Mouse (Mus musculus) MEL (cell line): ENCODE measurements around the gene Top3b. TPM values are rescaled to one million over a fixed set of nuclear protein-coding genes. Genes with fewer than 3 reads are reported as not detected.
"Not testable (repeated sequence)": the region's sequence is repeated elsewhere in the genome, so short reads cannot be mapped to it uniquely, and the experiment has no call there.

Source experiments
- DNase-seq: peaks from one replicate; pipeline ENCODE4 v3.0.0; 2011; ENCODE audit warnings: low read depth, low spot score
- H3K27ac ChIP-seq: 2 replicates; pipeline ENCODE4 v1.5.1; 2012; ENCODE audit warnings: low read depth, mild to moderate bottlenecking, control low read depth, low read length, moderate library complexity; ENCODE audit not compliant: control insufficient read depth
- H3K27me3 ChIP-seq, 2 experiments: fragments of 150-350 bp in 1 of 2; sonication (generic) in 1 of 2; 2 replicates each; pipeline ENCODE4 v1.6.1; 2012; ENCODE audit warnings: low read length in 2 of 2, mild to moderate bottlenecking in 2 of 2, improper control_type of control experiment in 1 of 2, moderate library complexity in 1 of 2; ENCODE audit not compliant: insufficient read depth in 2 of 2, control insufficient read depth in 1 of 2
- H3K36me3 ChIP-seq, 2 experiments: 2 replicates each; pipeline ENCODE4 v1.6.1; 2012 to 2014; ENCODE audit warnings: low read length in 2 of 2, improper control_type of control experiment in 1 of 2, inconsistent platforms in 1 of 2, mild to moderate bottlenecking in 1 of 2; ENCODE audit not compliant: insufficient read depth in 2 of 2, control insufficient read depth in 1 of 2
- H3K4me1 ChIP-seq, 2 experiments: fragments of 150-350 bp in 1 of 2; sonication (generic) in 1 of 2; 2 replicates each; pipeline ENCODE4 v1.6.1; 2012; ENCODE audit warnings: low read length in 2 of 2, improper control_type of control experiment in 1 of 2, mild to moderate bottlenecking in 1 of 2; ENCODE audit not compliant: insufficient read depth in 2 of 2, control insufficient read depth in 1 of 2
- H3K4me3 ChIP-seq, 2 experiments: fragments of 150-350 bp in 1 of 2; sonication (generic) in 1 of 2; 2 replicates each; pipeline ENCODE4 v1.5.1; 2012; ENCODE audit warnings: low read depth in 2 of 2, low read length in 2 of 2, mild to moderate bottlenecking in 2 of 2, moderate library complexity in 2 of 2, control low read depth in 1 of 2, improper control_type of control experiment in 1 of 2; ENCODE audit not compliant: control insufficient read depth in 1 of 2, insufficient read depth in 1 of 2
- H3K79me2 ChIP-seq: 2 replicates; pipeline ENCODE4 v1.6.1; 2012; ENCODE audit warnings: mild to moderate bottlenecking, low read length, moderate library complexity; ENCODE audit not compliant: control insufficient read depth, poor library complexity, insufficient read depth
- H3K9ac ChIP-seq: 2 replicates; pipeline ENCODE4 v1.6.1; 2012; ENCODE audit warnings: low read depth, mild to moderate bottlenecking, control low read depth, low read length, moderate library complexity; ENCODE audit not compliant: control insufficient read depth, poor library complexity, severe bottlenecking
- H3K9me3 ChIP-seq: fragments of 150-350 bp; sonication (generic); replicated peaks from 2 replicates; pipeline ENCODE4 v1.6.1; 2012; ENCODE audit warnings: mild to moderate bottlenecking, low read length, improper control_type of control experiment, moderate library complexity; ENCODE audit not compliant: insufficient read depth
- BHLHE40 ChIP-seq: IDR thresholded peaks from 2 replicates; pipeline ENCODE4 v1.6.1; 2012; ENCODE audit warnings: low read depth, mild to moderate bottlenecking, inconsistent platforms, low read length, improper control_type of control experiment, borderline replicate concordance
- E2F4 ChIP-seq: IDR thresholded peaks from 2 replicates; pipeline ENCODE4 v1.6.1; 2011; ENCODE audit warnings: low read depth, low read length, improper control_type of control experiment, borderline replicate concordance
- ELF1 ChIP-seq: IDR thresholded peaks from 2 replicates; pipeline ENCODE4 v1.6.1; 2014; ENCODE audit warnings: low read depth, mild to moderate bottlenecking, inconsistent platforms, low read length, improper control_type of control experiment, moderate library complexity
- ETS1 ChIP-seq: IDR thresholded peaks from 2 replicates; pipeline ENCODE4 v1.6.1; 2012; ENCODE audit warnings: low read depth, mild to moderate bottlenecking, inconsistent platforms, low read length, improper control_type of control experiment, moderate library complexity
- GABPA ChIP-seq: IDR thresholded peaks from 2 replicates; pipeline ENCODE4 v1.6.1; 2012; ENCODE audit warnings: low read depth, mild to moderate bottlenecking, inconsistent platforms, low read length, improper control_type of control experiment, moderate library complexity
- HCFC1 ChIP-seq: IDR thresholded peaks from 2 replicates; pipeline ENCODE4 v1.6.1; 2012; ENCODE audit warnings: low read depth, mild to moderate bottlenecking, inconsistent platforms, low read length, improper control_type of control experiment, moderate library complexity
- JUND ChIP-seq: IDR thresholded peaks from 2 replicates; pipeline ENCODE4 v1.6.1; 2011; ENCODE audit warnings: low read depth, mild to moderate bottlenecking, improper control_type of control experiment, low read length
- MAX ChIP-seq: IDR thresholded peaks from 2 replicates; pipeline ENCODE4 v1.6.1; 2011; ENCODE audit warnings: low read length, improper control_type of control experiment
- MEF2A ChIP-seq: IDR thresholded peaks from 2 replicates; pipeline ENCODE4 v1.6.1; 2014; ENCODE audit warnings: low read depth, mild to moderate bottlenecking, inconsistent platforms, low read length, improper control_type of control experiment; ENCODE audit not compliant: poor library complexity, insufficient replicate concordance, severe bottlenecking; ENCODE audit errors: extremely low read depth
- MYB ChIP-seq: IDR thresholded peaks from 2 replicates; pipeline ENCODE4 v1.6.1; 2011; ENCODE audit warnings: mild to moderate bottlenecking, low read depth, low read length, improper control_type of control experiment
- NELFE ChIP-seq: IDR thresholded peaks from 2 replicates; pipeline ENCODE4 v1.6.1; 2011; ENCODE audit warnings: low read depth, low read length, improper control_type of control experiment
- NRF1 ChIP-seq: IDR thresholded peaks from 2 replicates; pipeline ENCODE4 v1.6.1; 2014; ENCODE audit warnings: low read depth, mild to moderate bottlenecking, inconsistent platforms, low read length, improper control_type of control experiment, moderate library complexity; ENCODE audit not compliant: poor library complexity, insufficient read depth, severe bottlenecking
- POLR2A ChIP-seq, 2 experiments: IDR thresholded peaks; 2 replicates each; pipeline ENCODE4 v1.6.1; 2011 to 2012; ENCODE audit warnings: low read length in 2 of 2, mild to moderate bottlenecking in 2 of 2, control low read depth in 1 of 2, improper control_type of control experiment in 1 of 2, low read depth in 1 of 2, moderate library complexity in 1 of 2; ENCODE audit not compliant: control insufficient read depth in 1 of 2, insufficient read depth in 1 of 2, poor library complexity in 1 of 2
- POLR2AphosphoS5 ChIP-seq: IDR thresholded peaks from 2 replicates; pipeline ENCODE4 v1.6.1; 2012; ENCODE audit warnings: low read depth, borderline replicate concordance, mild to moderate bottlenecking, inconsistent platforms, low read length, moderate library complexity, mixed read lengths
- SMC3 ChIP-seq: IDR thresholded peaks from 2 replicates; pipeline ENCODE4 v1.6.1; 2011; ENCODE audit warnings: low read depth, low read length, improper control_type of control experiment
- TBP ChIP-seq: IDR thresholded peaks from 2 replicates; pipeline ENCODE4 v1.8.0; 2011; ENCODE audit warnings: low read depth, low read length, improper control_type of control experiment
- TCF12 ChIP-seq: IDR thresholded peaks from 2 replicates; pipeline ENCODE4 v1.6.1; 2014; ENCODE audit warnings: low read depth, mild to moderate bottlenecking, inconsistent platforms, low read length, improper control_type of control experiment, moderate library complexity
- UBTF ChIP-seq: IDR thresholded peaks from 2 replicates; pipeline ENCODE4 v1.6.1; 2012; ENCODE audit warnings: low read depth, mild to moderate bottlenecking, inconsistent platforms, low read length, improper control_type of control experiment, moderate library complexity, borderline replicate concordance; ENCODE audit not compliant: insufficient read depth
- USF1 ChIP-seq: IDR thresholded peaks from 2 replicates; pipeline ENCODE4 v1.6.1; 2014; ENCODE audit warnings: low read depth, mild to moderate bottlenecking, inconsistent platforms, low read length, improper control_type of control experiment, moderate library complexity
- USF2 ChIP-seq, 2 experiments: IDR thresholded peaks; 2 replicates each; pipeline ENCODE4 v1.6.1; 2011 to 2012; ENCODE audit warnings: improper control_type of control experiment in 2 of 2, low read length in 2 of 2, borderline replicate concordance in 1 of 2, inconsistent platforms in 1 of 2, low read depth in 1 of 2, mild to moderate bottlenecking in 1 of 2; ENCODE audit not compliant: insufficient read depth in 1 of 2
- ZKSCAN1 ChIP-seq: IDR thresholded peaks from 2 replicates; pipeline ENCODE4 v1.6.1; 2012; ENCODE audit warnings: low read depth, mild to moderate bottlenecking, inconsistent platforms, low read length, improper control_type of control experiment, moderate library complexity
- ZMIZ1 ChIP-seq: IDR thresholded peaks from 2 replicates; pipeline ENCODE4 v1.6.1; 2012; ENCODE audit warnings: low read depth, mild to moderate bottlenecking, inconsistent platforms, low read length, improper control_type of control experiment, moderate library complexity
- ZNF384 ChIP-seq: IDR thresholded peaks from 2 replicates; pipeline ENCODE4 v1.6.1; 2012; ENCODE audit warnings: low read depth, mild to moderate bottlenecking, inconsistent platforms, low read length, improper control_type of control experiment
- polyA plus RNA-seq, 2 experiments: library from polyadenylated mRNA; stranded (reverse) in 1 of 2; unstranded in 1 of 2; fragments of >175 nt in 1 of 2; fragments of >200 nt in 1 of 2; gene quantifications; 2 replicates each; pipeline versions ENCODE4 v1.2.1 to v1.2.4; 2012; ENCODE audit warnings: low replicate concordance in 2 of 2, low read depth in 1 of 2; ENCODE audit not compliant: insufficient read length in 2 of 2, insufficient read depth in 1 of 2, missing spikeins in 1 of 2
- total RNA-seq: library from RNA; depleted of rRNA; stranded (reverse); fragments of 300-350 nt; gene quantifications from 2 replicates; pipeline ENCODE4 v1.2.3, GENCODE M21; 2012

Top3b gene
- total and polyA plus RNA-seq, 3 experiments, result 50.5 to 93.2 TPM; not detected in 1

DNA sequence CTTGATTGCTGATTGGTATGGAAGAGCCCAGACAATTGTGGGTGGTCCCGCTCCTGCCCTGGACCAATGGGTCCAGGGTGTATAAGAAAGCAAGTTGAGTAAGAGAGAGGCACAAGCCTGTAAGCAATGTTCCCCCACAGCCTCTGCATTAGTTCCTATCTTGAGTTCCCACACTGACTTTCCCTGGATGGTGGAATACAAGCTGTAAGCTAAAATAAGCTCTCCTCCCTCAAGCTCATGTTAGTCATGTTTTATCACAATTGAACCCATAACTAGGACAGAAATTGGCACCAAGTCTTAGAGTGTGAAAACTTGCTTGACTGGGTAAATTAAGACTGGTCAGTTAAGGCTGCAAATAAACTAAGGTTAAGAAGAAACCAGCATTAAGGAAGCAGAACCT, 15.0 kb upstream of the Top3b start:
- no peak overlapping the region for H3K4me3 ChIP-seq
- no peaks in the 10 kb centered on the region; a peak in 1 of 4 replicates for H3K4me1 ChIP-seq
- peaks cover 0 to 1% of the 10 kb centered on the region in 2 experiments; a peak in 1 of 4 replicates for H3K27me3 ChIP-seq
- H3K9me3 ChIP-seq, result no peaks in the 10 kb centered on the region
- TF ChIP-seq HCFC1 (no peak), POLR2A (IDR thresholded peaks at IDR 0.05; ENCODE audit: control insufficient read depth in 1 of 2, insufficient read depth in 1 of 2, low read depth in 1 of 2, low read length in 2 of 2, poor library complexity in 1 of 2) (no peak), UBTF (no peak), USF1 (no peak), ETS1 (no peak), ZNF384 (no peak), NELFE (no peak), BHLHE40 (no peak), NRF1 (no peak), ELF1 (no peak)
- no peaks in the 10 kb centered on the region for H3K36me3 ChIP-seq
- no peak for DNase-seq
- no peaks in the 10 kb centered on the region for H3K79me2 ChIP-seq
- no peak overlapping the region for H3K9ac ChIP-seq
- no peak overlapping the region for H3K27ac ChIP-seq

DNA sequence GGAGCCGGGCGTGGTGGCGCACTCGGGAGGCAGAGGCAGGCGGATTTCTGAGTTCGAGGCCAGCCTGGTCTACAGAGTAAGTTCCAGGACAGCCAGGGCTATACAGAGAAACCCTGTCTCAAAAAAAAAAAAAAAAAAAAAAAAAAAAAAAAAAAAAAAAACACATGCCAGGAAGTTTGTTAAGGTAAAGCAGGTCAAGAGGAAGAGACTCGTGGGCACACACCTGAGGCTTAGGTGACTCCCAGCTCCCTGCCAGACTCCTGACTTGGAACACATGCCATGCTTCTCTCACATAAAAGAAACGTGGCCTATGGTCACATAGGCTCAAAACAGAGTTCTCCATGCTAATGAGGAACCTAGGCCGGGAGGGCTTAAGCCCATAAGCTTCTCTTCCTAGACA, 14.5 kb upstream of the Top3b start:
- H3K4me1 ChIP-seq, H3K27me3 ChIP-seq, H3K9me3 ChIP-seq, H3K27ac ChIP-seq, H3K36me3 ChIP-seq, H3K4me3 ChIP-seq, DNase-seq, H3K79me2 ChIP-seq, H3K9ac ChIP-seq: not testable (repeated sequence)
- TF ChIP-seq ZNF384, result peak; percentile 52

DNA sequence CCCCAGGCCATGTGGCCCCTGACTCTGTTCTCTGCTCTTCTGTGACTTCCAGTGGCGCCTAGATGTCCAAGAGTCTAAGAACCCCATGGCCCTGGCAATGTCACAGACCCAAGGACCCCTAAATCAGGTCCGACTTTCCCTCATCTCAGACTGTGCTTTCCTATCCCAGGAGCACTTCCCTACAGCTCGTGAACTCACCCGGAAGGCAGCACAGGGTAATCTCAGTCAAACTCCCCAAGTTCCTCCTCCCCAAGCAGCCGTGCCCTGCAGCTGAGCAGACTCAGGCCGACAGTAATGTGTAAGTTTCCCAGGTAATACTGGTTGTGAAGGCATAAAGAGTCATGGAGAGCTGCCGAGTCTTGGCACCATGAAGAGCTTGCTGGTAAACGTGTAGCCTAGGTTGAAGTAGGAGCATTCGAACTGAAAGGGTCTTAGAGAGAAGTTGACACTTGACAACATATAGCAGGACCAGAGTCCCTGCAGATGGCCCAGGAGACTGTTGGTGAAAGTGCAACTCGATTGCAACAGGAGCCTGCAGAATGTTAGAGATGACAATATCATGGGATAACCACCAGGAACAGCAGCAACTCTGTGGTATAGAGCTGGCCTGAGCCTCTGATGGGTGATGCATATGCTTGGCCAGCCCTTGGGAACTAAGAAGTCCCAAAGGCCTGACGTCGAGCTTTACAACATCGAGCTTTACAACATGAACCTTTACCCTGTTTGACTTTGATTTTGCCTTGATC, 13.6 kb upstream of the Top3b start:
- Histone ChIP-seq H3K9me3 (no peaks in the 10 kb centered on the region), H3K4me1 (no peaks in the 10 kb centered on the region; a peak in 1 of 4 replicates), H3K9ac (no peak overlapping the region), H3K79me2 (no peaks in the 10 kb centered on the region), H3K27ac (no peak overlapping the region), H3K4me3 (no peak overlapping the region), H3K27me3 (peaks cover 0 to 1% of the 10 kb centered on the region in 2 experiments; a peak in 1 of 4 replicates), H3K36me3 (no peaks in the 10 kb centered on the region)
- DNase-seq, result no peak
- TF ChIP-seq ETS1, result no peak
- TF ChIP-seq ELF1, result no peak
- no peak for TF ChIP-seq MAX
- no peak for TF ChIP-seq E2F4
- no peak for TF ChIP-seq ZMIZ1
- no peak for TF ChIP-seq TCF12
- TF ChIP-seq GABPA, result no peak
- TF ChIP-seq ZKSCAN1, result no peak
- no peak for TF ChIP-seq USF2 (IDR thresholded peaks at IDR 0.05; ENCODE audit: borderline replicate concordance in 1 of 2, insufficient read depth in 1 of 2, low read depth in 1 of 2, low read length in 2 of 2)
- no peak for TF ChIP-seq MYB
- TF ChIP-seq JUND, result no peak
- TF ChIP-seq BHLHE40, result no peak
- TF ChIP-seq SMC3, result no peak
- no peak for TF ChIP-seq MEF2A
- TF ChIP-seq POLR2AphosphoS5, result no peak
- no peak for TF ChIP-seq NRF1
- TF ChIP-seq TBP, result no peak
